In genomic region chr9:106356323-106356844, GRCm38 (mm10) we compare ENCODE assay signal across 9 mouse cellular contexts. TPM values are rescaled to one million over a fixed set of nuclear protein-coding genes. Genes with fewer than 3 reads are reported as not detected.
DNase-seq lines count a peak whose midpoint lies in the region; ATAC-seq and TF ChIP-seq lines count a peak whose summit lies in the region.
"Had no signal": no experiment of that assay in that cellular context is flagged by ENCODE, and none has a peak within 500 bp of the region (broad histone marks: within the 10 kb centered on the region; RNA-seq: fewer than 3 reads in every experiment).

No protein-coding gene starts in this region.

- H3K9ac ChIP-seq in forebrain, embryonic 11.5 days (ENCODE audit: low read length): no peak overlapping the region
- no peak overlapping the region for H3K9ac ChIP-seq in forebrain, postnatal 0 days
- no peak overlapping the region for H3K9ac ChIP-seq in lung, postnatal 0 days (replicated peaks; ENCODE audit: low read depth)
- no peak overlapping the region for H3K9ac ChIP-seq in neural tube, embryonic 15.5 days (replicated peaks)

- no peaks in the 10 kb centered on the region for H3K36me3 ChIP-seq in forebrain, embryonic 11.5 days (ENCODE audit: control insufficient read depth, insufficient read depth, low read length)
- no peaks in the 10 kb centered on the region for H3K36me3 ChIP-seq in forebrain, postnatal 0 days (ENCODE audit: insufficient read depth)
- H3K36me3 ChIP-seq in lung, postnatal 0 days (ENCODE audit: insufficient read depth, low read length): no peaks in the 10 kb centered on the region
- H3K36me3 ChIP-seq in neural tube, embryonic 15.5 days: no peaks in the 10 kb centered on the region

- H3K4me3 ChIP-seq in forebrain, embryonic 11.5 days (ENCODE audit: low read depth, low read length): no peak overlapping the region
- no peak overlapping the region for H3K4me3 ChIP-seq in forebrain, postnatal 0 days (ENCODE audit: low read depth, low read length)
- H3K4me3 ChIP-seq in lung, postnatal 0 days (ENCODE audit: low read depth, low read length): no peak overlapping the region
- H3K4me3 ChIP-seq in neural tube, embryonic 15.5 days (replicated peaks): no peak overlapping the region

- DNase-seq in forebrain, embryonic 11.5 days (ENCODE audit: low spot score): peak; percentile 73
- no peak for DNase-seq in forebrain, postnatal 0 days
- DNase-seq in lung, postnatal 0 days (ENCODE audit: low spot score): peak; percentile 31
- DNase-seq in lung, adult 18-20 months: no peak
- peak; percentile 41 to 55 for DNase-seq in kidney, postnatal 4 days
- no peak for DNase-seq in ovary, postnatal 10 days (ENCODE audit: low spot score)
- DNase-seq: cerebellum, postnatal 25 days had no signal

- H3K4me1 ChIP-seq in forebrain, embryonic 11.5 days (replicated peaks; ENCODE audit: control insufficient read depth, insufficient read depth, low read length): peaks cover 2% of the 10 kb centered on the region; the same call in 1 of the 2 replicates
- H3K4me1 ChIP-seq in forebrain, postnatal 0 days (ENCODE audit: insufficient read depth): no peaks in the 10 kb centered on the region
- H3K4me1 ChIP-seq in lung, postnatal 0 days (ENCODE audit: insufficient read depth, low read depth, low read length): peaks cover 12% of the 10 kb centered on the region
- peaks cover 6% of the 10 kb centered on the region; the same call in 1 of the 2 replicates for H3K4me1 ChIP-seq in neural tube, embryonic 15.5 days

- H3K9me3 ChIP-seq in forebrain, embryonic 11.5 days (ENCODE audit: control insufficient read depth, low read length): no peaks in the 10 kb centered on the region
- H3K9me3 ChIP-seq in forebrain, postnatal 0 days (ENCODE audit: low read length): no peaks in the 10 kb centered on the region
- H3K9me3 ChIP-seq in lung, postnatal 0 days (ENCODE audit: low read length): no peaks in the 10 kb centered on the region
- H3K9me3 ChIP-seq in neural tube, embryonic 15.5 days (replicated peaks): no peaks in the 10 kb centered on the region

- H3K4me2 ChIP-seq in forebrain, embryonic 11.5 days (ENCODE audit: low read depth, low read length, severe bottlenecking): no peak overlapping the region
- no peak overlapping the region for H3K4me2 ChIP-seq in forebrain, postnatal 0 days (ENCODE audit: low read depth)
- no peak overlapping the region for H3K4me2 ChIP-seq in lung, postnatal 0 days (replicated peaks; ENCODE audit: low read depth, low read length)
- H3K4me2 ChIP-seq in neural tube, embryonic 15.5 days: no peak overlapping the region

- TF ChIP-seq CTCF in forebrain, postnatal 0 days (IDR thresholded peaks at IDR 0.05; ENCODE audit: low read depth): no peak
- TF ChIP-seq CTCF in lung, postnatal 0 days (IDR thresholded peaks at IDR 0.05): no peak

- H3K27me3 ChIP-seq in forebrain, embryonic 11.5 days (ENCODE audit: control insufficient read depth, insufficient read depth, low read length): no peaks in the 10 kb centered on the region
- no peaks in the 10 kb centered on the region for H3K27me3 ChIP-seq in forebrain, postnatal 0 days (ENCODE audit: insufficient read depth, low read length)
- H3K27me3 ChIP-seq in lung, postnatal 0 days (replicated peaks; ENCODE audit: insufficient read depth, low read length): no peaks in the 10 kb centered on the region
- H3K27me3 ChIP-seq in neural tube, embryonic 15.5 days (replicated peaks): no peaks in the 10 kb centered on the region

- no peak; the same call in 1 of the 2 replicates for ATAC-seq in forebrain, embryonic 11.5 days (replicated peaks; ENCODE audit: low FRiP score)
- no peak for ATAC-seq in forebrain, postnatal 0 days
- ATAC-seq in lung, postnatal 0 days: peak; percentile 23; the same call in 1 of the 2 replicates
- ATAC-seq in neural tube, embryonic 15.5 days (ENCODE audit: low FRiP score): no peak
- no peak for ATAC-seq in frontal cortex, adult (ENCODE audit: low TSS enrichment)

- peak; percentile 57; the same call in 1 of the 2 replicates for TF ChIP-seq EP300 in lung, postnatal 0 days (IDR thresholded peaks at IDR 0.05)

- WGBS in forebrain, embryonic 11.5 days: 70% methylated on average over 10 of the region's 10 CpGs
- WGBS in forebrain, postnatal 0 days: 76% methylated on average over 10 of the region's 10 CpGs
- WGBS in lung, postnatal 0 days: 64% methylated on average over 8 of the region's 10 CpGs
- WGBS in neural tube, embryonic 15.5 days: 76% methylated on average over 10 of the region's 10 CpGs

- no peak overlapping the region for H3K27ac ChIP-seq in forebrain, embryonic 11.5 days (ENCODE audit: low read depth, low read length)
- H3K27ac ChIP-seq in forebrain, postnatal 0 days (ENCODE audit: low read depth, low read length): no peak overlapping the region
- no peak overlapping the region for H3K27ac ChIP-seq in lung, postnatal 0 days (ENCODE audit: low read length)
- H3K27ac ChIP-seq in neural tube, embryonic 15.5 days (replicated peaks): 0 out of 2 replicates have a peak overlapping the region, but pooled peaks have one; percentile 13

RNA-seq across cellular contexts. Expression of gene Dusp7, which starts 12.0 kb away (rescaled TPM):
- 26.8 and 27.6 TPM in 2 replicates for polyA plus RNA-seq in forebrain, embryonic 11.5 days (2014; fragmentation: Nextera tagmentation; extraction: Ambion mirVana)
- 43.5 and 44.5 TPM in 2 replicates for total RNA-seq in forebrain, postnatal 0 days (2014; rRNA removed)
- polyA plus RNA-seq in forebrain, postnatal 0 days (2015; fragmentation: Nextera tagmentation; extraction: Ambion mirVana): 16.5 and 16.7 TPM in 2 replicates
- polyA plus RNA-seq in lung, postnatal 0 days (2015; fragmentation: Nextera tagmentation; extraction: Ambion mirVana): 25.7 and 27.8 TPM in 2 replicates
- 13.9 and 16.4 TPM in 2 replicates for polyA plus RNA-seq in neural tube, embryonic 15.5 days (2015; fragmentation: Nextera tagmentation; extraction: Ambion mirVana)

Comparison
In these comparisons a context has a peak if more than half of its experiments do, and no peak if none do; other contexts are left out.
1. DNase-seq: peak in forebrain, embryonic 11.5 days (single experiment), lung, postnatal 0 days (single experiment) and kidney, postnatal 4 days (2 of 2); none in forebrain, postnatal 0 days (single experiment), lung, adult 18-20 months (0 of 2) and ovary, postnatal 10 days (single experiment).